Mouse (Mus musculus): ENCODE results near the gene Fbxo42. TPM values are rescaled to one million over a fixed set of nuclear protein-coding genes. Genes with fewer than 3 reads are reported as not detected.

Fbxo42 gene
- polyA plus RNA-seq, 1 experiment from 2014 or later, result 21.9 TPM

DNA sequence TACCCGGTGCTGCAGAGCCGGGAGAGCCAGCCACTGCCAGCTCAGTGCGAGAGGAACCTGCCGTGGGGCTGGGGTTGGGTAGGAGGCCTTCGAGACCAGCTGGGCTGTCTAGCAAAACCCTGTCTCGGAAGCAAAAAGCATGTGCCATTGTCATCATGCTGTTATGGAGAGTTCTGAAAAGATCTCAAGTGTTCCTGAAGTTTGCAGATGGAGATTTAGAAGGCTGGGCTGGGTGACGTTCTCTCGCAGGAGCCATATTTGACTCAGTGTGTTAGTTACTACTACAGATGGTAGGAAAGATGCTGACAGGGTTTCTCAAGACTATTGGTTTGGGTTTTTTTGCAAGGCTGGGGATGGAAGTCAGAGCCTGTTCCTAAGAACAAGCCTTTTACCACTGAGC, 24.4 kb downstream of the Fbxo42 start:
- H3K27me3 ChIP-seq (ENCODE audit: control insufficient read depth, insufficient read depth, low read length), result no peaks in the 10 kb centered on the region
- no peak overlapping the region for H3K4me3 ChIP-seq (ENCODE audit: low read depth, low read length)
- ATAC-seq (ENCODE audit: low FRiP score), result no peak
- H3K36me3 ChIP-seq (ENCODE audit: control insufficient read depth, insufficient read depth, low read length), result no peaks in the 10 kb centered on the region
- H3K9me3 ChIP-seq (ENCODE audit: control insufficient read depth, low read length), result no peaks in the 10 kb centered on the region
- H3K27ac ChIP-seq (ENCODE audit: low read depth, low read length), result no peak overlapping the region
- no peak for DNase-seq (ENCODE audit: low spot score)
- 90% methylated on average over 8 of the region's 8 CpGs for WGBS
- H3K4me2 ChIP-seq (replicated peaks; ENCODE audit: low read depth, low read length), result no peak overlapping the region
- H3K9ac ChIP-seq (ENCODE audit: low read depth, low read length), result no peak overlapping the region
- H3K4me1 ChIP-seq (replicated peaks; ENCODE audit: control insufficient read depth, insufficient read depth, low read length), result no peaks in the 10 kb centered on the region

DNA sequence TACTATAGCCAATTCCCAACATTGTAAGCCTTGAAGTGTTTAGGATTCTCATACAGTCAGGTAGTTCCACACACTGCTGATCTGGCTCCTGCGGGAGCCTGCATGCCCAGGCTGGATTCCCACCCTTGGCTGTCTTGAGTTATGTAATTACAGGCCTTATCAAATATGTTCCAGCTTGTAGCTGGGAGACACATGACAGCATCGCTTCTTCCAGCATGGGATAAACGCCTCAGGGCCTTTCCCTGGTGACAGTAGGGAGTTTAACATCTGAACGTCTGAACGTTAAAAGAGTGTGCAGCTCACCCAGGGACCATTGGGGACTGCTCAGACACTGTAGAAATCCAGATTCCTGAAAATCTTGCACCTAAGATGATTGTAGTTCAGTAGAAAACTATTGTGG, 28.1 kb downstream of the Fbxo42 start:
- H3K27me3 ChIP-seq (ENCODE audit: control insufficient read depth, insufficient read depth, low read length), result no peaks in the 10 kb centered on the region
- H3K27ac ChIP-seq (ENCODE audit: low read depth, low read length), result no peak overlapping the region
- no peaks in the 10 kb centered on the region for H3K4me1 ChIP-seq (replicated peaks; ENCODE audit: control insufficient read depth, insufficient read depth, low read length)
- DNase-seq (ENCODE audit: low spot score), result no peak
- 92% methylated on average over 5 of the region's 5 CpGs for WGBS
- H3K9ac ChIP-seq (ENCODE audit: low read depth, low read length), result no peak overlapping the region
- ATAC-seq (ENCODE audit: low FRiP score), result no peak
- H3K4me2 ChIP-seq (replicated peaks; ENCODE audit: low read depth, low read length), result no peak overlapping the region
- no peak overlapping the region for H3K4me3 ChIP-seq (ENCODE audit: low read depth, low read length)
- no peaks in the 10 kb centered on the region for H3K9me3 ChIP-seq (ENCODE audit: control insufficient read depth, low read length)
- H3K36me3 ChIP-seq (ENCODE audit: control insufficient read depth, insufficient read depth, low read length), result no peaks in the 10 kb centered on the region; the same call in 1 of the 2 replicates

DNA sequence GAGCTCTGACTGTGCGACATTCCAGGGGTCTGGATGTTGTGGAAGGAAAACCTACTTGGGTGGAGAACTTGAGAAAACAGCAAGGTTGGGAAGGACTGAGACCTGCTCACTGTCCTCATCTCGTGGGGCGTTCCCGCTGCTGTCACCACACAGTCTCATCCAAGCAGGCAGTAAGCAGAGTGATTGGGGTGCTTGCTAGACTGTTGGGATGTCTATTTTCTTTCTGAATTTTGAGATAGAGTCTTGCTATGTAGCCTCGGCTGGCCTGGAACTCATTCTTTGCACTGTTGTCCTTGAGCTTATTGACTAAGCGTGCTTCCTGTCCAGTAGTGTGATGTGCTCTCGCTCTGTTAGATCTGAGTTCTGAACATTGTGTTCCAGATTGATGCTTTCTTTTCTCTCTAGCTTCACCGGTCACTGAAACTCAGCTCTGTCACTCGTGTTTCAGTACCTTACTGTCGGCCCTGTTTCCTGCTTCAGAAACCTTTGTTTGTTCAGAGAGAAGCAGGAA, 28.7 kb downstream of the Fbxo42 start:
- DNase-seq (ENCODE audit: low spot score) (no peak), ATAC-seq (ENCODE audit: low FRiP score) (no peak)
- H3K9me3 ChIP-seq (ENCODE audit: control insufficient read depth, low read length), result no peaks in the 10 kb centered on the region
- no peak overlapping the region for H3K9ac ChIP-seq (ENCODE audit: low read depth, low read length)
- H3K27me3 ChIP-seq (ENCODE audit: control insufficient read depth, insufficient read depth, low read length), result no peaks in the 10 kb centered on the region
- H3K4me1 ChIP-seq (replicated peaks; ENCODE audit: control insufficient read depth, insufficient read depth, low read length), result no peaks in the 10 kb centered on the region
- no peak overlapping the region for H3K27ac ChIP-seq (ENCODE audit: low read depth, low read length)
- no peak overlapping the region for H3K4me3 ChIP-seq (ENCODE audit: low read depth, low read length)
- no peak overlapping the region for H3K4me2 ChIP-seq (replicated peaks; ENCODE audit: low read depth, low read length)
- WGBS, result 91% methylated on average over 10 of the region's 10 CpGs
- H3K36me3 ChIP-seq (ENCODE audit: control insufficient read depth, insufficient read depth, low read length), result no peaks in the 10 kb centered on the region; the same call in 1 of the 2 replicates

DNA sequence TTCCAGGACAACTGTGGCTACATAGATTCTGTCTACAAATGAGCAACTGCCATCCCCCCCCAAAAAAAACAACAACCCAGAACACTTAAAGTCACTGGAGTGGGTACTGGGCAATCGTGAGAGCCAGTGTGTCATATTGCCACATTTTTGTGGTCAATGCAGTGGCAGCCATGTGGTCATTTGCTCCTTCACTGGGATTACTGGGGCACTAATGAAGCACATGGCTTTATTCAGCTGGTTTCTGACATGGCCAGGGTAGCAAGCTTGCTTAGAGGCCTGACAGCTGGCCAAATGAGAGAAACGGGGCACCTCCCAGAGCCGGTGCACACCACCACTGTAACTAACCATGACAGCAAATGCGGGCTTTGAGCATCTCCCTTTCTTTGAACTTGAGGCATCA, 30.8 kb downstream of the Fbxo42 start:
- 86% methylated on average over 4 of the region's 4 CpGs for WGBS
- H3K27ac ChIP-seq (ENCODE audit: low read depth, low read length), result no peak overlapping the region
- no peaks in the 10 kb centered on the region; the same call in 1 of the 2 replicates for H3K36me3 ChIP-seq (ENCODE audit: control insufficient read depth, insufficient read depth, low read length)
- ATAC-seq (ENCODE audit: low FRiP score) (no peak), DNase-seq (ENCODE audit: low spot score) (no peak)
- no peak overlapping the region for H3K4me2 ChIP-seq (replicated peaks; ENCODE audit: low read depth, low read length)
- H3K9ac ChIP-seq (ENCODE audit: low read depth, low read length), result no peak overlapping the region
- no peak overlapping the region for H3K4me3 ChIP-seq (ENCODE audit: low read depth, low read length)
- H3K4me1 ChIP-seq (replicated peaks; ENCODE audit: control insufficient read depth, insufficient read depth, low read length), result no peaks in the 10 kb centered on the region
- H3K27me3 ChIP-seq (ENCODE audit: control insufficient read depth, insufficient read depth, low read length), result no peaks in the 10 kb centered on the region
- H3K9me3 ChIP-seq (ENCODE audit: control insufficient read depth, low read length), result no peaks in the 10 kb centered on the region

DNA sequence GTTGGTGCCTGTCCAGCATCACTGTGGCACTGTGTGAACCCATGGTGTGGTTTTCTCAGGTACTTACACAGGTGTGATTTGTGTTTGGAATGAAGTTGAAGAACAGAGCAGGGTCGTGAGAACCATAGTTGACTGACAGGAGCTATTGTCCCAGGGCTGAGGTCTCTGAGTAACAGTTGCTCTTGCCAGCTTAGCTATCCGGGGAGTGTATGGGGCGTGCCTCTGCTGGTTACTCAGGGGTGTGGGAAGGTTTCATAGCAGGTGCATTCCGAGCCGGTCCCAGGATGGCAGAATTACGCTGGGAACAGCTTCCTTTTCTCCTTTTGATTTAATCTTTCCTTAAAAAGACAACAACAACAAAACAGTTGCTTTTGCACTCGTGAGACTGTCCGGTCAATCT, 33.1 kb downstream of the Fbxo42 start:
- WGBS, result 79% methylated on average over 8 of the region's 8 CpGs
- Histone ChIP-seq H3K36me3 (ENCODE audit: control insufficient read depth, insufficient read depth, low read length) (no peaks in the 10 kb centered on the region; the same call in 1 of the 2 replicates), H3K9me3 (ENCODE audit: control insufficient read depth, low read length) (no peaks in the 10 kb centered on the region), H3K4me1 (replicated peaks; ENCODE audit: control insufficient read depth, insufficient read depth, low read length) (no peaks in the 10 kb centered on the region), H3K4me3 (ENCODE audit: low read depth, low read length) (no peak overlapping the region), H3K9ac (ENCODE audit: low read depth, low read length) (no peak overlapping the region), H3K27ac (ENCODE audit: low read depth, low read length) (no peak overlapping the region), H3K4me2 (replicated peaks; ENCODE audit: low read depth, low read length) (no peak overlapping the region), H3K27me3 (ENCODE audit: control insufficient read depth, insufficient read depth, low read length) (no peaks in the 10 kb centered on the region)
- DNase-seq (ENCODE audit: low spot score), result no peak
- no peak for ATAC-seq (ENCODE audit: low FRiP score)

DNA sequence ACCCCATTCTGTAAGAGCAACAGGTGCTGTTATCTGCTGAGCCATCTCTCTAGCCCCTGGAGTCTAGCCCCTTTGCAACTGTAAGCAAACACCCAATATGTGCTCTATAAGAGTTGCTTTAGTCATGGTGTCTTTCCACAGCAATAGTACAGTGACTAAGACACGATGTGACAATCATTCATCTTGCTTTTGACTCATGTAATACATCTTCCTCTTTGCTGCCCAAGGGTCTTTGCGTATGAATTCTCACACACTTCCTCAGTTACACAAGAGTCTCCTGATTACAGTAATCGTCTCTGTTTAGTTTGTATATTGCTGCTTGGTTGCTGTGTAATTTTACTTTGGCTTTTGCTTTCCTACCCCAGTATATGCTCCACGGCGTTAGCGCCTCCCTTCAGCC, 34.3 kb downstream of the Fbxo42 start:
- Histone ChIP-seq H3K4me3 (ENCODE audit: low read depth, low read length) (no peak overlapping the region), H3K4me1 (replicated peaks; ENCODE audit: control insufficient read depth, insufficient read depth, low read length) (no peaks in the 10 kb centered on the region), H3K9me3 (ENCODE audit: control insufficient read depth, low read length) (no peaks in the 10 kb centered on the region), H3K4me2 (replicated peaks; ENCODE audit: low read depth, low read length) (no peak overlapping the region), H3K27me3 (ENCODE audit: control insufficient read depth, insufficient read depth, low read length) (no peaks in the 10 kb centered on the region), H3K27ac (ENCODE audit: low read depth, low read length) (no peak overlapping the region), H3K9ac (ENCODE audit: low read depth, low read length) (no peak overlapping the region), H3K36me3 (ENCODE audit: control insufficient read depth, insufficient read depth, low read length) (no peaks in the 10 kb centered on the region; the same call in 1 of the 2 replicates)
- ATAC-seq (ENCODE audit: low FRiP score) (no peak), DNase-seq (ENCODE audit: low spot score) (no peak)
- 97% methylated on average over 6 of the region's 6 CpGs for WGBS

DNA sequence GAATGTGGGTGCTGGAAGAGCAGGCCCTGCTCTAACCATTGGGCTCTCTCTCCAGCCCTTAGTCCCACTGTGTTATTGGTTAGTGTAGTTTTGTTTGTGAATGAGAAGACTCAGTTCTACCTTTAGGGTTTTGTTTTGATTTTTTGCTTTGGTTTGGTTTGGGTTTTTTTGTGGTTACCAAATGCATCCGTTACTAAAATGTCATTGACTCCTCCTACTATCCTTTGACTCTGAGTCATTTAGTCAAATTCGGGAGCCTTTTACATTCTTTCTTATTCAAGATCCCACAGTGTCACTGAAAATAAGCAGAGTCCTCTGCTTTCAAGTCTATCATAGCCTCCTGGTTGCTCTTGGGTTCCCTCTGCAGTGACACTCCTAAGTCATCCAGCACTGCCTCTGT, 36.2 kb downstream of the Fbxo42 start:
- 97% methylated on average over 2 of the region's 2 CpGs for WGBS

DNA sequence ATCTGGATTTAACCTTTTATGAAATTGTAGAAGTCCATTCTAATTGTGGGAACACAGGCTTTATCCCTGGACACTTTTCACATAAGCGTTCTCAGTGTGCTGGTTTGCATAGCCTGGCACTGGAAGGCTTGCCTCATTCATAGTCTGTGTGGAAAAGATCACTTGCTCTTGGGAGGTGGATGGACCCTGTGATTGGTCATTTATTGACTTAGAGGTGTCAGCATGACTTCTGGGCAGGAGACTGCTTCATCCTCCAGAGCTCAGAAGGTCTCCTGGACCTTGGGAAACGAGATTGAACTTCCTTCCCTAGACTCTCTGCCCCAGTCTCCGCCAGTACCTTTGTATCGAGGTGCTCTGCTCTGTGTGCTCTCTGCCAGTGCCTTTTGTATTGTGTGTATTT, 36.7 kb downstream of the Fbxo42 start:
- Histone ChIP-seq H3K9ac (ENCODE audit: low read depth, low read length) (no peak overlapping the region), H3K9me3 (ENCODE audit: control insufficient read depth, low read length) (no peaks in the 10 kb centered on the region), H3K36me3 (ENCODE audit: control insufficient read depth, insufficient read depth, low read length) (no peaks in the 10 kb centered on the region), H3K4me2 (replicated peaks; ENCODE audit: low read depth, low read length) (no peak overlapping the region), H3K27me3 (ENCODE audit: control insufficient read depth, insufficient read depth, low read length) (no peaks in the 10 kb centered on the region), H3K27ac (ENCODE audit: low read depth, low read length) (no peak overlapping the region), H3K4me3 (ENCODE audit: low read depth, low read length) (no peak overlapping the region), H3K4me1 (replicated peaks; ENCODE audit: control insufficient read depth, insufficient read depth, low read length) (no peaks in the 10 kb centered on the region)
- ATAC-seq (ENCODE audit: low FRiP score), result no peak
- WGBS, result 89% methylated on average over 4 of the region's 4 CpGs
- DNase-seq (ENCODE audit: low spot score), result no peak

More for the DNA sequence above, 36.2 kb downstream of the Fbxo42 start:
- H3K4me2 ChIP-seq (replicated peaks; ENCODE audit: low read depth, low read length), result no peak overlapping the region
- H3K27ac ChIP-seq (ENCODE audit: low read depth, low read length), result no peak overlapping the region
- H3K9ac ChIP-seq (ENCODE audit: low read depth, low read length), result no peak overlapping the region
- H3K36me3 ChIP-seq (ENCODE audit: control insufficient read depth, insufficient read depth, low read length), result no peaks in the 10 kb centered on the region
- no peaks in the 10 kb centered on the region for H3K9me3 ChIP-seq (ENCODE audit: control insufficient read depth, low read length)
- no peaks in the 10 kb centered on the region for H3K27me3 ChIP-seq (ENCODE audit: control insufficient read depth, insufficient read depth, low read length)
- no peak overlapping the region for H3K4me3 ChIP-seq (ENCODE audit: low read depth, low read length)
- no peak for ATAC-seq (ENCODE audit: low FRiP score)
- no peaks in the 10 kb centered on the region for H3K4me1 ChIP-seq (replicated peaks; ENCODE audit: control insufficient read depth, insufficient read depth, low read length)
- DNase-seq (ENCODE audit: low spot score), result no peak

DNA sequence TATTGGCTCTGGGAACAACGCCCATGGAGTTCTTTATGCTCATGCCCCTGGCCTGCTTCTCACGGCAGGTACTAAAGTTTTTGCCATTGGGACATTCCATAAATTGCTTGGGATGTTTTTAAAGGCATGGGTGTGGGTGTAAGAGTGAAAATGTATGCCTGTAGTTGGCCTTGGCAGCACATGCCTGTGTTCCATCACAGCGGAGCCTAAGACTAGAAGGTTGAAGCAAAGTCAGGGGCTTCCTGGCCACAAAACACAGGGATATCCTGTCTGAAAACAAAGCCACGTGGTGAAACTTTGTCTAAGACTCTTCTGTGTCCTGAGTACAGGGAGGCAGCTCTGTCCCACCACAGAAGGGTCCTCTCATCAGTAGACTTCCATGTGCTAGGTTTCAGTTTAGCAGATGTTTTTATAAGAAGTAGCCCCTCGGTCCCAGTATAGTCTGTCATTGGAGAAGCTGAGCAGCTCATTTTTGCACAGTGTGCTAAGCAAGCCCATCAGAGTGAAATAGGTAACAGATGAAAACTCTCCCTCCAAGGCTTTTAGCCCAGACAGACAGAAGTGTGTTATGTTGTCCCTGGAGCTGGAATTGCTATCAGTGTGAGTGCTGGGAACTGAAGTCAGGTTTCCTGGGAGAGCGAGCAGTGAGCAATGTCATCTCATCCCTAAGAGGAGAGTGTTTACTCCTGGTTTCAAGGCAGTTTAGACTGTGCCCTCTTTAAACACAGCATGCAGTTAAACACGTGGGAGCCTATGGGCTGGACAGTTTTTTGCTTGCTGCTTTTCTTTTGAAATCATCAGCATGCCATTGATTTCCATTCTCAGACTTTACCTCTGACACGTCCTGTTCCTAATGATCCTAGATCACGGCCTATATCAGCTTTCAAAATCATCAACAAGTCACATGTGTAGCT, 39.5 kb downstream of the Fbxo42 start:
- DNase-seq (ENCODE audit: low spot score), result no peak
- H3K27ac ChIP-seq (ENCODE audit: low read depth, low read length), result no peak overlapping the region

More for the DNA sequence above, 39.5 kb downstream of the Fbxo42 start:
- no peaks in the 10 kb centered on the region for H3K9me3 ChIP-seq (ENCODE audit: control insufficient read depth, low read length)
- ATAC-seq (ENCODE audit: low FRiP score), result no peak
- H3K4me2 ChIP-seq (replicated peaks; ENCODE audit: low read depth, low read length), result no peak overlapping the region
- 69% methylated on average over 9 of the region's 9 CpGs for WGBS
- no peaks in the 10 kb centered on the region for H3K27me3 ChIP-seq (ENCODE audit: control insufficient read depth, insufficient read depth, low read length)
- no peak overlapping the region for H3K9ac ChIP-seq (ENCODE audit: low read depth, low read length)
- H3K36me3 ChIP-seq (ENCODE audit: control insufficient read depth, insufficient read depth, low read length), result no peaks in the 10 kb centered on the region; the same call in 1 of the 2 replicates
- H3K4me1 ChIP-seq (replicated peaks; ENCODE audit: control insufficient read depth, insufficient read depth, low read length), result no peaks in the 10 kb centered on the region
- H3K4me3 ChIP-seq (ENCODE audit: low read depth, low read length), result no peak overlapping the region

All from hindbrain, embryonic 11.5 days (tissue).